Mouse (Mus musculus): ENCODE data around the gene Snph.

- TF ChIP-seq CTCF (IDR thresholded peaks at IDR 0.05; ENCODE audit: low read depth, low read length) (no peak), POLR2AphosphoS5 (IDR thresholded peaks at IDR 0.05; ENCODE audit: insufficient replicate concordance, low read depth, low read length) (no peak), TAL1 (conservative IDR thresholded peaks at IDR 0.05; ENCODE audit: low read depth, low read length) (no peak), GATA1 (IDR thresholded peaks at IDR 0.05; ENCODE audit: borderline replicate concordance, low read length) (no peak), GATA2 (IDR thresholded peaks at IDR 0.05; ENCODE audit: borderline replicate concordance, low read depth, low read length) (no peak)
Measured at GRCm38 (mm10) chr2:151542323-151543062, 89.9 kb downstream of the Snph start, which contains the start of gene Fkbp1a.

Data from G1E (cell line).